ENCODE assay signal across 8 mouse cellular contexts in genomic region chr8:83698291-83698660, GRCm38 (mm10). TPM values are rescaled to one million over a fixed set of nuclear protein-coding genes. Genes with fewer than 3 reads are reported as not detected.
DNase-seq lines count a peak whose midpoint lies in the region; ATAC-seq and TF ChIP-seq lines count a peak whose summit lies in the region.

No protein-coding gene starts in this region.

- peak overlapping the region; percentile 90 for H3K4me2 ChIP-seq in forebrain, postnatal 0 days (ENCODE audit: low read depth)
- peak overlapping the region; percentile 86 for H3K4me2 ChIP-seq in intestine, embryonic 16.5 days (ENCODE audit: low read depth, low read length)
- peak overlapping the region; percentile 92 for H3K4me2 ChIP-seq in liver, postnatal 0 days (ENCODE audit: low read depth, low read length)
- H3K4me2 ChIP-seq in neural tube, embryonic 11.5 days (ENCODE audit: low read depth) = peak overlapping the region; percentile 67

- no peak for TF ChIP-seq POLR2A in ES-Bruce4 (IDR thresholded peaks at IDR 0.05; ENCODE audit: insufficient read depth, low read length)
- no peak for TF ChIP-seq POLR2A in cerebellum, adult 2 months (IDR thresholded peaks at IDR 0.05; ENCODE audit: borderline replicate concordance, insufficient read depth, low read length)

- H3K27me3 ChIP-seq in ES-Bruce4 (ENCODE audit: control insufficient read depth, insufficient read depth, low read length, poor library complexity, severe bottlenecking) = no peaks in the 10 kb centered on the region
- no peaks in the 10 kb centered on the region for H3K27me3 ChIP-seq in cerebellum, adult 2 months (ENCODE audit: control insufficient read depth, insufficient read depth, low read length)
- no peaks in the 10 kb centered on the region for H3K27me3 ChIP-seq in forebrain, postnatal 0 days (ENCODE audit: insufficient read depth, low read length)
- no peaks in the 10 kb centered on the region for H3K27me3 ChIP-seq in intestine, embryonic 16.5 days (replicated peaks; ENCODE audit: control insufficient read depth, insufficient read depth, low read length)
- H3K27me3 ChIP-seq in liver, postnatal 0 days (ENCODE audit: insufficient read depth, low read length) = no peaks in the 10 kb centered on the region
- H3K27me3 ChIP-seq in neural tube, embryonic 11.5 days (ENCODE audit: control insufficient read depth, insufficient read depth, low read length) = no peaks in the 10 kb centered on the region

- DNase-seq in 3134 (ENCODE audit: extremely low read depth, insufficient read length, low spot score) = peak; percentile 42
- DNase-seq in cerebellum, adult 2 months = peak; percentile 63 to 72
- DNase-seq in forebrain, postnatal 0 days = no peak
- peak; percentile 71 for DNase-seq in liver, postnatal 0 days
- no peak for DNase-seq in neural tube, embryonic 11.5 days (ENCODE audit: low spot score)
- peak; percentile 81 for DNase-seq in thymus, postnatal 25 days

- H3K27ac ChIP-seq in ES-Bruce4 (ENCODE audit: insufficient read depth, low read length) = no peak overlapping the region
- peak overlapping the region; percentile 88 for H3K27ac ChIP-seq in cerebellum, adult 2 months (ENCODE audit: insufficient read depth, low read length)
- peak overlapping the region; percentile 82 for H3K27ac ChIP-seq in forebrain, postnatal 0 days (ENCODE audit: low read depth, low read length)
- peak overlapping the region; percentile 93 for H3K27ac ChIP-seq in intestine, embryonic 16.5 days (ENCODE audit: low read length)
- peak overlapping the region; percentile 90 for H3K27ac ChIP-seq in liver, postnatal 0 days (ENCODE audit: low read depth)
- H3K27ac ChIP-seq in neural tube, embryonic 11.5 days (ENCODE audit: low read depth, low read length) = peak overlapping the region; percentile 23; the same call in 1 of the 2 replicates

- no peaks in the 10 kb centered on the region for H3K36me3 ChIP-seq in ES-Bruce4 (ENCODE audit: control insufficient read depth, insufficient read depth, low read length, poor library complexity, severe bottlenecking)
- H3K36me3 ChIP-seq in forebrain, postnatal 0 days (ENCODE audit: insufficient read depth) = no peaks in the 10 kb centered on the region
- no peaks in the 10 kb centered on the region for H3K36me3 ChIP-seq in intestine, embryonic 16.5 days (ENCODE audit: control insufficient read depth, insufficient read depth, low read length)
- H3K36me3 ChIP-seq in liver, postnatal 0 days (replicated peaks; ENCODE audit: insufficient read depth, low read length) = no peaks in the 10 kb centered on the region
- no peaks in the 10 kb centered on the region; the same call in 1 of the 2 replicates for H3K36me3 ChIP-seq in neural tube, embryonic 11.5 days (ENCODE audit: control insufficient read depth, insufficient read depth, low read length)

- peaks cover 2% of the 10 kb centered on the region for H3K4me1 ChIP-seq in ES-Bruce4 (ENCODE audit: control insufficient read depth, insufficient read depth, low read length)
- H3K4me1 ChIP-seq in cerebellum, adult 2 months (ENCODE audit: control insufficient read depth, insufficient read depth, low read length) = peaks cover 14% of the 10 kb centered on the region
- H3K4me1 ChIP-seq in forebrain, postnatal 0 days (ENCODE audit: insufficient read depth) = peaks cover 14% of the 10 kb centered on the region
- peaks cover 43% of the 10 kb centered on the region for H3K4me1 ChIP-seq in intestine, embryonic 16.5 days (ENCODE audit: control insufficient read depth, insufficient read depth, low read length)
- peaks cover 46% of the 10 kb centered on the region for H3K4me1 ChIP-seq in liver, postnatal 0 days (ENCODE audit: insufficient read depth)
- H3K4me1 ChIP-seq in neural tube, embryonic 11.5 days (ENCODE audit: control insufficient read depth, insufficient read depth, low read length) = peaks cover 8% of the 10 kb centered on the region

- 1% methylated on average over 15 of the region's 15 CpGs for WGBS in cerebellum, adult 2 months
- WGBS in forebrain, postnatal 0 days = 4% methylated on average over 15 of the region's 15 CpGs
- WGBS in intestine, embryonic 16.5 days = 2% methylated on average over 15 of the region's 15 CpGs
- WGBS in liver, postnatal 0 days (ENCODE audit: insufficient replicate concordance) = 2% methylated on average over 15 of the region's 15 CpGs
- 4% methylated on average over 15 of the region's 15 CpGs for WGBS in neural tube, embryonic 11.5 days

- peak; percentile 54 for ATAC-seq in forebrain, postnatal 0 days
- ATAC-seq in intestine, embryonic 16.5 days = peak; percentile 68
- peak; percentile 24 for ATAC-seq in liver, postnatal 0 days
- 0 out of 2 replicates have a peak, but pooled peaks have one; percentile 2 for ATAC-seq in neural tube, embryonic 11.5 days (ENCODE audit: insufficient read depth, low FRiP score, low TSS enrichment)

- TF ChIP-seq EP300 in ES-Bruce4 (IDR thresholded peaks at IDR 0.05; ENCODE audit: insufficient read depth, low read depth, low read length) = no peak
- TF ChIP-seq EP300 in liver, postnatal 0 days (IDR thresholded peaks at IDR 0.05; ENCODE audit: low read depth) = no peak

- H3K4me3 ChIP-seq in ES-Bruce4 (ENCODE audit: low read depth, low read length) = peak overlapping the region; percentile 71
- peak overlapping the region; percentile 70 for H3K4me3 ChIP-seq in cerebellum, adult 2 months (replicated peaks; ENCODE audit: insufficient read depth, low read depth, low read length)
- H3K4me3 ChIP-seq in forebrain, postnatal 0 days (ENCODE audit: low read depth, low read length) = peak overlapping the region; percentile 94
- peak overlapping the region; percentile 93 for H3K4me3 ChIP-seq in intestine, embryonic 16.5 days (ENCODE audit: low read length)
- peak overlapping the region; percentile 80 for H3K4me3 ChIP-seq in liver, postnatal 0 days (ENCODE audit: low read depth, low read length)
- peak overlapping the region; percentile 78 for H3K4me3 ChIP-seq in neural tube, embryonic 11.5 days (ENCODE audit: low read depth, low read length)

- TF ChIP-seq CTCF in ES-Bruce4 (IDR thresholded peaks at IDR 0.05; ENCODE audit: low read depth, low read length) = no peak
- TF ChIP-seq CTCF in cerebellum, adult 2 months (IDR thresholded peaks at IDR 0.05; ENCODE audit: borderline replicate concordance, insufficient read depth, low read depth, low read length) = no peak
- TF ChIP-seq CTCF in forebrain, postnatal 0 days (IDR thresholded peaks at IDR 0.05; ENCODE audit: low read depth) = no peak
- no peak for TF ChIP-seq CTCF in liver, postnatal 0 days (IDR thresholded peaks at IDR 0.05; ENCODE audit: low read depth)

- no peaks in the 10 kb centered on the region for H3K9me3 ChIP-seq in ES-Bruce4 (replicated peaks; ENCODE audit: control insufficient read depth, insufficient read depth, low read length, poor library complexity, severe bottlenecking)
- no peaks in the 10 kb centered on the region for H3K9me3 ChIP-seq in forebrain, postnatal 0 days (ENCODE audit: low read length)
- H3K9me3 ChIP-seq in intestine, embryonic 16.5 days (ENCODE audit: control insufficient read depth, low read length) = no peaks in the 10 kb centered on the region
- no peaks in the 10 kb centered on the region for H3K9me3 ChIP-seq in liver, postnatal 0 days (ENCODE audit: low read length)
- no peaks in the 10 kb centered on the region for H3K9me3 ChIP-seq in neural tube, embryonic 11.5 days (ENCODE audit: control insufficient read depth, low read length)

- H3K9ac ChIP-seq in ES-Bruce4 (ENCODE audit: low read depth, poor library complexity, severe bottlenecking) = peak overlapping the region; percentile 96
- peak overlapping the region; percentile 91 for H3K9ac ChIP-seq in forebrain, postnatal 0 days
- H3K9ac ChIP-seq in intestine, embryonic 16.5 days (ENCODE audit: low read depth, low read length) = peak overlapping the region; percentile 97
- peak overlapping the region; percentile 91 for H3K9ac ChIP-seq in liver, postnatal 0 days (replicated peaks)
- H3K9ac ChIP-seq in neural tube, embryonic 11.5 days (ENCODE audit: low read length) = peak overlapping the region; percentile 78

RNA-seq across cellular contexts. Expression of gene Pkn1, which starts 0.7 kb away (rescaled TPM):
- polyA plus RNA-seq in ES-Bruce4 (2011; ENCODE audit: insufficient read depth, insufficient read length, low read depth, missing spikeins) = 19.9 and 20.2 TPM in 2 replicates
- polyA plus RNA-seq in cerebellum, adult 2 months (2012; rRNA removed) = 59.8 and 62.7 TPM in 2 replicates
- total RNA-seq in forebrain, postnatal 0 days (2014; rRNA removed) = 70.8 and 72.6 TPM in 2 replicates
- polyA plus RNA-seq in forebrain, postnatal 0 days (2015; fragmentation: Nextera tagmentation; extraction: Ambion mirVana) = 18.5 and 25.2 TPM in 2 replicates
- polyA plus RNA-seq in intestine, embryonic 16.5 days (2015; fragmentation: Nextera tagmentation; extraction: Ambion mirVana) = 19.9 and 29.6 TPM in 2 replicates
- 8.5 TPM in 2 replicates for polyA plus RNA-seq in liver, postnatal 0 days (2015; fragmentation: Nextera tagmentation; extraction: Ambion mirVana)
- polyA plus RNA-seq in neural tube, embryonic 11.5 days (2014; fragmentation: Nextera tagmentation; extraction: Ambion mirVana) = 29.3 and 29.5 TPM in 2 replicates

RNA-seq across cellular contexts. Expression of gene Ddx39, which starts 16.7 kb away (rescaled TPM):
- 117 and 121 TPM in 2 replicates for polyA plus RNA-seq in ES-Bruce4 (2011; ENCODE audit: insufficient read depth, insufficient read length, low read depth, missing spikeins)
- polyA plus RNA-seq in cerebellum, adult 2 months (2012; rRNA removed) = 30.0 and 31.5 TPM in 2 replicates
- total RNA-seq in forebrain, postnatal 0 days (2014; rRNA removed) = 54.1 and 58.4 TPM in 2 replicates
- 76.3 and 79.5 TPM in 2 replicates for polyA plus RNA-seq in forebrain, postnatal 0 days (2015; fragmentation: Nextera tagmentation; extraction: Ambion mirVana)
- 204 and 224 TPM in 2 replicates for polyA plus RNA-seq in intestine, embryonic 16.5 days (2015; fragmentation: Nextera tagmentation; extraction: Ambion mirVana)
- 68.5 and 80.9 TPM in 2 replicates for polyA plus RNA-seq in liver, postnatal 0 days (2015; fragmentation: Nextera tagmentation; extraction: Ambion mirVana)
- polyA plus RNA-seq in neural tube, embryonic 11.5 days (2014; fragmentation: Nextera tagmentation; extraction: Ambion mirVana) = 214 and 223 TPM in 2 replicates

RNA-seq across cellular contexts. Expression of gene Ptger1, which starts 31.8 kb away (rescaled TPM):
- polyA plus RNA-seq in ES-Bruce4 (2011; ENCODE audit: insufficient read depth, insufficient read length, low read depth, missing spikeins) = 0.58 TPM in 1 of 2 replicates, not detected in the other
- polyA plus RNA-seq in cerebellum, adult 2 months (2012; rRNA removed) = 0.76 and 0.77 TPM in 2 replicates
- total RNA-seq in forebrain, postnatal 0 days (2014; rRNA removed) = 0.46 and 0.57 TPM in 2 replicates
- polyA plus RNA-seq in forebrain, postnatal 0 days (2015; fragmentation: Nextera tagmentation; extraction: Ambion mirVana) = 0.20 and 0.27 TPM in 2 replicates
- 1.2 and 1.5 TPM in 2 replicates for polyA plus RNA-seq in intestine, embryonic 16.5 days (2015; fragmentation: Nextera tagmentation; extraction: Ambion mirVana)
- 0.12 and 0.16 TPM in 2 replicates for polyA plus RNA-seq in liver, postnatal 0 days (2015; fragmentation: Nextera tagmentation; extraction: Ambion mirVana)
- 0.34 and 1.1 TPM in 2 replicates for polyA plus RNA-seq in neural tube, embryonic 11.5 days (2014; fragmentation: Nextera tagmentation; extraction: Ambion mirVana)

RNA-seq across cellular contexts. Expression of gene Adgre5, which starts 42.9 kb away (rescaled TPM):
- polyA plus RNA-seq in ES-Bruce4 (2011; ENCODE audit: insufficient read depth, insufficient read length, low read depth, missing spikeins) = 16.8 and 17.5 TPM in 2 replicates
- 22.7 and 23.8 TPM in 2 replicates for polyA plus RNA-seq in cerebellum, adult 2 months (2012; rRNA removed)
- 9.2 and 9.9 TPM in 2 replicates for total RNA-seq in forebrain, postnatal 0 days (2014; rRNA removed)
- 6.7 and 9.2 TPM in 2 replicates for polyA plus RNA-seq in forebrain, postnatal 0 days (2015; fragmentation: Nextera tagmentation; extraction: Ambion mirVana)
- polyA plus RNA-seq in intestine, embryonic 16.5 days (2015; fragmentation: Nextera tagmentation; extraction: Ambion mirVana) = 39.5 TPM in 2 replicates
- 14.5 and 15.7 TPM in 2 replicates for polyA plus RNA-seq in liver, postnatal 0 days (2015; fragmentation: Nextera tagmentation; extraction: Ambion mirVana)
- 16.3 and 18.0 TPM in 2 replicates for polyA plus RNA-seq in neural tube, embryonic 11.5 days (2014; fragmentation: Nextera tagmentation; extraction: Ambion mirVana)

RNA-seq across cellular contexts. Expression of gene Gipc1, which starts 45.8 kb away (rescaled TPM):
- 42.5 and 43.7 TPM in 2 replicates for polyA plus RNA-seq in ES-Bruce4 (2011; ENCODE audit: insufficient read depth, insufficient read length, low read depth, missing spikeins)
- polyA plus RNA-seq in cerebellum, adult 2 months (2012; rRNA removed) = 51.3 and 51.7 TPM in 2 replicates
- 77.8 and 85.3 TPM in 2 replicates for total RNA-seq in forebrain, postnatal 0 days (2014; rRNA removed)
- 119 and 135 TPM in 2 replicates for polyA plus RNA-seq in forebrain, postnatal 0 days (2015; fragmentation: Nextera tagmentation; extraction: Ambion mirVana)
- 153 and 171 TPM in 2 replicates for polyA plus RNA-seq in intestine, embryonic 16.5 days (2015; fragmentation: Nextera tagmentation; extraction: Ambion mirVana)
- polyA plus RNA-seq in liver, postnatal 0 days (2015; fragmentation: Nextera tagmentation; extraction: Ambion mirVana) = 44.4 and 46.1 TPM in 2 replicates
- 174 and 181 TPM in 2 replicates for polyA plus RNA-seq in neural tube, embryonic 11.5 days (2014; fragmentation: Nextera tagmentation; extraction: Ambion mirVana)

Comparison
In these comparisons a context has a peak if more than half of its experiments do, and no peak if none do; other contexts are left out.
1. DNase-seq: peak in 3134 (single experiment), cerebellum, adult 2 months (2 of 2), liver, postnatal 0 days (single experiment) and thymus, postnatal 25 days (single experiment); none in forebrain, postnatal 0 days (single experiment) and neural tube, embryonic 11.5 days (single experiment).
2. ATAC-seq: peak in every context shown above with its lines; median percentile 68 in intestine, embryonic 16.5 days; 54 in forebrain, postnatal 0 days; 24 in liver, postnatal 0 days; 2 in neural tube, embryonic 11.5 days.
3. Peak in every context shown above with its lines, with median percentiles within 50 percentile points of each other: H3K4me3 ChIP-seq, H3K9ac ChIP-seq and H3K4me2 ChIP-seq.